Mouse (Mus musculus) left cerebral cortex, adult 18-20 months (tissue): ENCODE measurements around the gene Myrfl. TPM values are rescaled to one million over a fixed set of nuclear protein-coding genes. Genes with fewer than 3 reads are reported as not detected.

Source experiments
- total RNA-seq, 2 experiments: library from RNA; stranded (reverse); gene quantifications; 2 replicates each; pipeline ENCODE4 v1.2.3; 2021

The Myrfl gene
- total RNA-seq, 2 experiments from 2014 or later: 0.14 TPM

Other genes with a start within 250 kb of the Myrfl start
- 10 to 100 TPM; 43.3 to 44.8 TPM for gene Rab3ip, start 53.9 kb upstream of the Myrfl start, total RNA-seq
- not detected for gene Gm10271, start 75.7 kb upstream of the Myrfl start, total RNA-seq
- gene Best3, start 89.4 kb upstream of the Myrfl start, total RNA-seq: under 1 TPM; 0.19 to 0.26 TPM
- not detected for gene Lrrc10, start 148.4 kb upstream of the Myrfl start, total RNA-seq
- gene Cct2, start 166.9 kb upstream of the Myrfl start, total RNA-seq: 100 to 1,000 TPM; 158 to 165 TPM